Mouse (Mus musculus): ENCODE results near the gene Nr1d1. TPM values are rescaled to one million over a fixed set of nuclear protein-coding genes. Genes with fewer than 3 reads are reported as not detected.

Gene Nr1d1
- polyA plus RNA-seq, 1 experiment: 7.4 TPM

DNA sequence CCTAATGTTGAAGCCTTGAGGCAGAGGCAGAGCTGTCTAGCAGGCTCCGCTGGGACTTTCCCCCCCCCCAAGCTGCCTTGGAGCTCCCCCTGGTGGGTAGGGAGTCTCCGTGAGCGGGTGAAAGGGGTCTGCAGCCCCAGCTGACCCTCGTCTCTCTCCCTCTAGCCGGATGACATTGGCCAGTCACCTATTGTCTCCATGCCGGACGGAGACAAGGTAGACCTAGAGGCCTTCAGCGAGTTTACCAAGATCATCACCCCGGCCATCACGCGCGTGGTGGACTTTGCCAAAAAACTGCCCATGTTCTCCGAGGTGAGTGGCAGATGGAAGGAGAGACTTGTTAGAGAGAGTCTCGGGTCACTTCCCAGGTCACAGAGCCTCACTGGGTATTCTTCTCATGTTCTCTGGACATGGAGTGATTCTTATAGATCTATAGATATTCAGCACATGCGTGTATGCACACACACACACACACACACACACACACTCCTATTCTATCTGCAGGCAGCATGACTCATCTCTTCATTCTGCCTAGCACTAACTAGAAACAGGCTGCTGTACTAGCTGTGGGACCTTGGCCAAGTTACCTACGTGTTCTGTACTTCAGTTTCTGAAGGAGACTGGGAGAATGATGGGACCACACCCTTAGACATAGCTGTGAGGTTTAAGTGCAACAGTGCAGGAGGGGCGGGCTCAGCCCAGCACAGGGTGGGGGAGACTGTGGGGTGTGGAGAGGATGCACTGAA is 12.2 kb downstream of the Nr1d1 start:
- H3K9me3 ChIP-seq (replicated peaks; ENCODE audit: control insufficient read depth, insufficient read depth, low read length, poor library complexity, severe bottlenecking): no peaks in the 10 kb centered on the region
- H3K27me3 ChIP-seq (ENCODE audit: control insufficient read depth, insufficient read depth, low read length, poor library complexity, severe bottlenecking): no peaks in the 10 kb centered on the region
- no peak overlapping the region for H3K9ac ChIP-seq (ENCODE audit: low read depth, poor library complexity, severe bottlenecking)
- H3K36me3 ChIP-seq (ENCODE audit: control insufficient read depth, insufficient read depth, low read length, poor library complexity, severe bottlenecking): no peaks in the 10 kb centered on the region
- no peak for TF ChIP-seq EP300 (IDR thresholded peaks at IDR 0.05; ENCODE audit: insufficient read depth, low read depth, low read length)
- no peak for TF ChIP-seq POLR2A (IDR thresholded peaks at IDR 0.05; ENCODE audit: insufficient read depth, low read length)
- TF ChIP-seq CTCF (IDR thresholded peaks at IDR 0.05; ENCODE audit: low read depth, low read length): peak; percentile 74
- no peaks in the 10 kb centered on the region for H3K4me1 ChIP-seq (ENCODE audit: control insufficient read depth, insufficient read depth, low read length)
- H3K4me3 ChIP-seq (ENCODE audit: low read depth, low read length): peak overlapping the region; percentile 31
- H3K27ac ChIP-seq (ENCODE audit: insufficient read depth, low read length): 0 out of 2 replicates have a peak overlapping the region, but pooled peaks have one; percentile 9

DNA sequence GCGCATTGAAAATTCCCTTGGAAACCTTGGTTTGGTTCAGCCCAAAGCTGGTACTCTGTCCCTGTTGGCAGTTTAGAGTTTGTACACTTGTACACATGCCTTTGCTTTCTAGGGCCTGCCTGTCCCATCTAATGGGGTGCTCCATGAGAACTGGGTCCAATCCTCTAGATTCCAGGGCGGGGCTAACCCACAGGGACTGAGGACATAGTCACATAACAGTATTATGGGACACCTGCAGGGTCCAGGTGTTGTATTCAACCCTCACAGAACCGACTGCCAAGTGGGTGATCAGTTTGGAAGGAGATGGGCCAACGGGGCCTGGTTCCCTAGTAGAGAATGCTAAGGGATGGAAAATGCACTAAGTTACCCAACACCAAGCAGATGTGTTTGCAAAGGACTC is 13.2 kb downstream of the Nr1d1 start:
- no peaks in the 10 kb centered on the region for H3K4me1 ChIP-seq (ENCODE audit: control insufficient read depth, insufficient read depth, low read length)
- H3K9me3 ChIP-seq (replicated peaks; ENCODE audit: control insufficient read depth, insufficient read depth, low read length, poor library complexity, severe bottlenecking): no peaks in the 10 kb centered on the region
- no peaks in the 10 kb centered on the region for H3K27me3 ChIP-seq (ENCODE audit: control insufficient read depth, insufficient read depth, low read length, poor library complexity, severe bottlenecking)
- H3K9ac ChIP-seq (ENCODE audit: low read depth, poor library complexity, severe bottlenecking): no peak overlapping the region
- no peak for TF ChIP-seq CTCF (IDR thresholded peaks at IDR 0.05; ENCODE audit: low read depth, low read length)
- no peak for TF ChIP-seq EP300 (IDR thresholded peaks at IDR 0.05; ENCODE audit: insufficient read depth, low read depth, low read length)
- no peak for TF ChIP-seq POLR2A (IDR thresholded peaks at IDR 0.05; ENCODE audit: insufficient read depth, low read length)
- H3K27ac ChIP-seq (ENCODE audit: insufficient read depth, low read length): no peak overlapping the region
- H3K36me3 ChIP-seq (ENCODE audit: control insufficient read depth, insufficient read depth, low read length, poor library complexity, severe bottlenecking): no peaks in the 10 kb centered on the region
- no peak overlapping the region for H3K4me3 ChIP-seq (ENCODE audit: low read depth, low read length)

DNA sequence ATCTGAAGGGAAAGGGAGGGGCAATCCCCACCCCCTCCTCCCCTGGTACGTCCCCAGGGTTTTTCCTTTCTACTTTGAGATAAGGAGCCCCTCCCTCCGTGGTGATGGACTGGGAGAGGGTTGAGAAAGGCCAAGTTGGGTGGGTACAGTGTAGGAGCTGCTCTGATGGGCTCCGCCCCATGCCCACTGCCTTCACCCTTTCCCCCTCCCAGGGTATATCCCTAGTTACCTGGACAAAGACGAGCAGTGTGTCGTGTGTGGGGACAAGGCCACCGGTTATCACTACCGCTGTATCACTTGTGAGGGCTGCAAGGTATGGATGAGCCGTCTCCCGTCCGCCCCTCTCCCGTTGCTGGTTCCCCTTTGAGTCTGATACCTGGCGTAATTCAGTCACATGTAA is 18.4 kb downstream of the Nr1d1 start:
- Histone ChIP-seq H3K27me3 (ENCODE audit: control insufficient read depth, insufficient read depth, low read length, poor library complexity, severe bottlenecking) (no peaks in the 10 kb centered on the region), H3K4me3 (ENCODE audit: low read depth, low read length) (no peak overlapping the region), H3K36me3 (ENCODE audit: control insufficient read depth, insufficient read depth, low read length, poor library complexity, severe bottlenecking) (no peaks in the 10 kb centered on the region), H3K9me3 (replicated peaks; ENCODE audit: control insufficient read depth, insufficient read depth, low read length, poor library complexity, severe bottlenecking) (no peaks in the 10 kb centered on the region), H3K9ac (ENCODE audit: low read depth, poor library complexity, severe bottlenecking) (no peak overlapping the region), H3K27ac (ENCODE audit: insufficient read depth, low read length) (no peak overlapping the region), H3K4me1 (ENCODE audit: control insufficient read depth, insufficient read depth, low read length) (peaks cover 5% of the 10 kb centered on the region)
- TF ChIP-seq EP300 (IDR thresholded peaks at IDR 0.05; ENCODE audit: insufficient read depth, low read depth, low read length) (no peak), POLR2A (IDR thresholded peaks at IDR 0.05; ENCODE audit: insufficient read depth, low read length) (no peak), CTCF (IDR thresholded peaks at IDR 0.05; ENCODE audit: low read depth, low read length) (no peak)

DNA sequence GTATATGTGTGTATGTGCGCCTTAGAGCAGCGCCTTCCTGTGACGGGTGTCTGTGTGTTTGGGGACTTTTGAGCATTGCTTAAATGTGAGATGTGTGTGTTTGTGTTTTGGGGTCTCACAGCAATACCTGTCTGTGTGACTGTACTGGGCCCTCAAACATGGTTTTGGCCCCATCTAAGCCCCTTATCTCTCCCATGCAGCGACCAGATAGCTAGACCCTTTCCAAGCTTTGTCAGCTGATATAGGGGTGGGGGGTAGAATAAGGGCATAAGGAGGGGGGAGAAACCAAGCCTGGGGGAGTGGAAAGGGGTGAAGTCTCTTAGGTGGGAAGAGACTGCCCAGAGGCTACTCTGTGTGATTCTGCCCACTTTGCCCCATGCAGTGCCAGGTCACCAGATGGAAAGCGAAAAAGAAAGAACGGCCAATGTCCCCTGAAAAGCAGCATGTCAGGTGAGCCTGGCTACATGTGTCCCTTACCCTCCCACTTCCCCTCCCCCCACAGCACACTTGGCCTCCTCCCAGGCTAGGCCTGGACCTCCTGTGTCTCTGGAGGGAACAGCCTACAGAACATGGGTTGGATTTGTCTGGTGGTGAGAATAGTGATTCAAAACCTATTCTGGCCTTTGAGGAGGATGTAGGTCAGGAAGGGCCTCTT is 19.3 kb downstream of the Nr1d1 start:
- Histone ChIP-seq H3K27me3 (ENCODE audit: control insufficient read depth, insufficient read depth, low read length, poor library complexity, severe bottlenecking) (no peaks in the 10 kb centered on the region), H3K4me1 (ENCODE audit: control insufficient read depth, insufficient read depth, low read length) (peaks cover 5% of the 10 kb centered on the region), H3K9ac (ENCODE audit: low read depth, poor library complexity, severe bottlenecking) (no peak overlapping the region), H3K36me3 (ENCODE audit: control insufficient read depth, insufficient read depth, low read length, poor library complexity, severe bottlenecking) (no peaks in the 10 kb centered on the region), H3K27ac (ENCODE audit: insufficient read depth, low read length) (no peak overlapping the region), H3K4me3 (ENCODE audit: low read depth, low read length) (no peak overlapping the region), H3K9me3 (replicated peaks; ENCODE audit: control insufficient read depth, insufficient read depth, low read length, poor library complexity, severe bottlenecking) (no peaks in the 10 kb centered on the region)
- no peak for TF ChIP-seq CTCF (IDR thresholded peaks at IDR 0.05; ENCODE audit: low read depth, low read length)
- TF ChIP-seq POLR2A (IDR thresholded peaks at IDR 0.05; ENCODE audit: insufficient read depth, low read length): no peak
- TF ChIP-seq EP300 (IDR thresholded peaks at IDR 0.05; ENCODE audit: insufficient read depth, low read depth, low read length): no peak

DNA sequence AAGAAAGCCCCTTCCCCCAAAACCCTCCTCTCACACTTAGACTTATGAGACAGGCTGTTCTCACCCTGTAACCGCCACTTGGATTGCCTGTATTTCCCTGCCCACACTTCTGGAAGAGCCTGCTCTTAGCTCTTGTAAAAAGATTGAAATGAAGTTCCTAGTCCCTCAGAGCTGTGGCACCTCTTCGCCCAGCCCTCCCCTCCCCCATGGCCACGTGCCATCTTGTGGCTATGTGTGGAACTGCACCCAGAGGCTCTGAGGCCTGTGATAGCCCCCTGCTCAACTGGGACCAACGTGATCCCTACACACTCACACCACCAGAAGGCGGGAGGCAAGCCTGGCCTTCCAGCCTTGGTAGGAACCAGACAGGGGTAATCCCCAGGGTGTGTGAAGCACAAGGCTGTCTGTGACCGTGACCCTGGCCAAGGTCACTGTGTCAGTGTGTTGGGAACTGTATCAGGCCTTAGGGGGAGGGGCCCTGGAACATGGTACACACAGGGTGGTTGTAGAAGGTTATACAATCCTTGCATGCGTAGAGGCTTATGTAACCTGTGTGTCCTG is 20.4 kb downstream of the Nr1d1 start:
- no peak for TF ChIP-seq POLR2A (IDR thresholded peaks at IDR 0.05; ENCODE audit: insufficient read depth, low read length)
- peak; percentile 91 for TF ChIP-seq CTCF (IDR thresholded peaks at IDR 0.05; ENCODE audit: low read depth, low read length)
- 0 out of 2 replicates have a peak, but pooled peaks have one; percentile 4 for TF ChIP-seq EP300 (IDR thresholded peaks at IDR 0.05; ENCODE audit: insufficient read depth, low read depth, low read length)
- Histone ChIP-seq H3K4me1 (ENCODE audit: control insufficient read depth, insufficient read depth, low read length) (peaks cover 5% of the 10 kb centered on the region), H3K9ac (ENCODE audit: low read depth, poor library complexity, severe bottlenecking) (0 out of 2 replicates have a peak overlapping the region, but pooled peaks have one; percentile 7), H3K9me3 (replicated peaks; ENCODE audit: control insufficient read depth, insufficient read depth, low read length, poor library complexity, severe bottlenecking) (no peaks in the 10 kb centered on the region), H3K36me3 (ENCODE audit: control insufficient read depth, insufficient read depth, low read length, poor library complexity, severe bottlenecking) (no peaks in the 10 kb centered on the region), H3K27ac (ENCODE audit: insufficient read depth, low read length) (peak overlapping the region; percentile 1; the same call in 1 of the 2 replicates), H3K27me3 (ENCODE audit: control insufficient read depth, insufficient read depth, low read length, poor library complexity, severe bottlenecking) (no peaks in the 10 kb centered on the region), H3K4me3 (ENCODE audit: low read depth, low read length) (no peak overlapping the region)
